Mouse (Mus musculus) liver, postnatal 0 days (tissue): ENCODE measurements at regions not wholly inside any gene's neighbourhood (a gene's known extent, or its start where the extent isn't known, plus 50 kb on each side); places are given as distances from the start of the nearest gene placed in this dataset.

Experiments used
- CTCF ChIP-seq: sonication (generic); IDR thresholded peaks from 2 replicates; pipeline ENCODE4 v1.5.1; 2016; ENCODE audit warnings: antibody characterized with exemption, low read depth
- EP300 ChIP-seq: IDR thresholded peaks from 2 replicates; pipeline ENCODE4 v1.6.1; 2016; ENCODE audit warnings: antibody characterized with exemption, low read depth, mild to moderate bottlenecking

GRCm38 (mm10) chr3:82276977-82277714, 80.7 kb upstream of the Map9 start:
- no peak for TF ChIP-seq CTCF
- TF ChIP-seq EP300 = no peak
